Mouse (Mus musculus): ENCODE measurements around the gene Mgme1. TPM values are rescaled to one million over a fixed set of nuclear protein-coding genes. Genes with fewer than 3 reads are reported as not detected.

Mgme1 gene
- polyA plus RNA-seq (2017; shearing (Covaris generic)): 10 to 100 TPM in 2 of 3 experiments, 1 to 10 TPM in 1; 8.9 to 13.5 (median 10.4) TPM

DNA sequence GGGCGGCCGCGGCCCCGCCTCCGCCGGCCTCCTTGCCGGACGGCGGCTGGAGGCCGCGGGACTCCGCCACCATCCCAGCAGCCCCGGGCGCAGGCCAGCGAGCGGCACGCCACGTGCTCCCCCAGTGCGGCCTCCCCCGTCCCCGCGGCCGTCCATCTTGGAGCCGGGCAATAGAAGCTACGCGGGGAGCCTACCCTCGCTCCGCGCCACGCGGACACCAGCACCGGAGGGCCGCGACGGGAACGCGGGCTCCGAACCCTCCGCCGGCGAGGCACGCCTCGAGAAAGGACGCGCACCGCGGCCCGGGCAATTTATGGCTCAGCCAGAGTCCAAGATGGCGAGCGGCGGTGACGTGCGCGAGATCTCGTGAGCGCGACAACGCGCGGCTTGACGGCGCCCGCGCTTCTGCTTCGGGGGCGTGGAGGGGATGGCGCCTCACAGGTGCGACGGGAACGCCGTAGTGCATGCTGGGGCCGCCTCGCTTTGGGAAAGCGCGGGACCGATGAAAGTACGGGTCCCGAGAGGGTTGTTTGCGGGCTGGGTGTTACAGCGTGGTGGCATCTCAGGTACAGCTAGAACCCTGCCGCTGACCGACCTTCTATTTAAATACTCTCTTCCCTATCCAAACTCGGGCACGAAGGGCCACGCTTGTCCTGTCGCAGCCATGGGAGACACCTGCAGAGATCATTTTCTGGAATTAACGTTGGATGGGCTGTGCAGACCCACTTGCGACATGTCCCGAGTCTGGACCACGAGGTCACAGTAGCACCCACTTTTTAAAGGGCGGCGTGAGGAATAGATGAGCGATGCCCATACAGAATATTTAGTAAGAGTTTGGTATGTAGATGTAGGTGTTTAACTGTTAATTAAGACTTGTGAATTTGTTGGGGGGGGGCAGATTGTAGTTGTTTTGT is at the start of gene Mgme1, which contains the start of gene Snx5:
Gene Mgme1 (plus strand): TSS at position 157 of the 914 bp plus-strand sequence.
Gene Snx5 (minus strand): TSS at position 400 of the 914 bp plus-strand sequence.
- peak; percentile 86 for ATAC-seq

DNA sequence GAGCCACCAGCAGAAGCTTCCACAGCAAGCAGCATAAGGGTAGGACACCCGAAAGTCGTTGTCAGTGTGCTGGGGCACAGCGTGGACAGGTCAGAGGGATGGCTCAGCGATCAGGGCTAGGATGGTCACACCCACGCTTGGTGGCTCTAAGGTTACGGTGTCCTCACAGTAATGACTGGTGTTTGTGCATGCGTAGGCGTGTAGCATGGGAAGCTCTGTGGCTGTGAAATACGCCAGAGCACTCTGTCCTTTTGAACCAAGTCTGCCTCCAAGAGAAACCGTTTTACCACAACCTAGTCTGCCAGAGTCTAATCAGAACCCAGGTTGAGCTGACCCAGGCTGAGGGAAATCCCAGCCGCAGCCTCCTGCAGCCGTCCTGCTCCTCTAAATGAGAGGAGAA is 46.1 kb upstream of the Mgme1 start:
- peak; percentile 54 for ATAC-seq

- ATAC-seq: no peak
Observed at GRCm38 (mm10) chr2:144226906-144227586, 43.4 kb upstream of the Mgme1 start.

GRCm38 (mm10) chr2:144228521-144229346 is 41.7 kb upstream of the Mgme1 start:
- no peak for ATAC-seq

DNA sequence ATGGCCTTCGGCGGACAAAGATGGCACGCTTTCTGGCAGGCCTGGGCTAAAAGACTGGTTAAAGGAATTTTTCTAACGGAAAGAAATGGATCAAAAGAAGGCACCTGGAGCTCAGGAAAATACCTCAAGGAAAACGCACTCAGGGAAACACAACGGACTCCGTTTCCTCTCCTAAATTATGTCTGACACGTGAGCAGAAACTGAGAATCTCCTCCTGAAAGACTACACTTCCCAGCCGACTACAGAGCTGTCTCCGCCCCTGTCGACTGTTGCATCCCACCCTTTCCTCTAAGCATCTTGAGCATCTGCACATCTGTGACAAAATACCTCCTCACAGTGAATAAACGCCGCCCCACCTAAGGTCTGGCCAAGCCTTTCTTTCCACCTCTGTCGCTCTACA is 40.8 kb upstream of the Mgme1 start:
- ATAC-seq: no peak

DNA sequence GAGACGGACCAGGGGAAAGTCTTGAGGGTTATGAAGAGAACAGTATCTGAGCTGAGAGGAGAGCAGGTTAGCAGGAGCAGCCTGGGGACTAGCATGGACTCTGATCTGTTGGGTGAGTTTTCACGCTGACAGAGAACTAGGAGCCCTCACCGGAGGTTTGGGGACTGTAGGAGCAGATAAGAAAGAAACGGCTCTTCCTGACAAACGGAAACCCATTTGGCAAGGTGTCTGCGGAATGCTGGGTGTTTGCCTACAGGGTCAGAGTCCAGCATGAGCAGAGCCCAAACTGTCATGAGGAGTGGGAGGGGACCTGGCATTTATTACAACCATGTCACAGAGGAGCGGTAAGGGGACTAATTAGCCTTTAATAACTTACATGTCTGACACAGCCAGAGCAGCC is 40.0 kb upstream of the Mgme1 start:
- no peak for ATAC-seq

GRCm38 (mm10) chr2:144231115-144231514 is 39.3 kb upstream of the Mgme1 start:
- peak; percentile 74 for ATAC-seq

DNA sequence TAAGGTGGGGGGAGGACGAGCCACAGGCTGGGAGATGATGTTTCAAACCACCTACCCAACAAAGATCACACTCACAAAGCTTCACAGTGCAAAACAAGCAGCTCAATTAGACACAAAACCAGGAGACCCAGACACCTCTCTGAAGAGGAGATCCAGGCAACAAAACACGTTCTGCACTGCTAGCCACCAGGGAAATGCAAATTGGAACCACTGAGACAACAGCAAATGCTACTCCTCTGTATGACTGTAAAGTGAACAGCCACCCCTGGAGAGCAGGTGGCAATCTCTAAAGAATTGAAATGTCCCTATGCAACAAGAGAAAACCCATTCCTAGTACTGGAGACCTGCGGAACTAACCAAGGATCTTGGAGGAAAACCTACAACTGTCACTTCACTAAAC is 36.9 kb upstream of the Mgme1 start:
- ATAC-seq: no peak

DNA sequence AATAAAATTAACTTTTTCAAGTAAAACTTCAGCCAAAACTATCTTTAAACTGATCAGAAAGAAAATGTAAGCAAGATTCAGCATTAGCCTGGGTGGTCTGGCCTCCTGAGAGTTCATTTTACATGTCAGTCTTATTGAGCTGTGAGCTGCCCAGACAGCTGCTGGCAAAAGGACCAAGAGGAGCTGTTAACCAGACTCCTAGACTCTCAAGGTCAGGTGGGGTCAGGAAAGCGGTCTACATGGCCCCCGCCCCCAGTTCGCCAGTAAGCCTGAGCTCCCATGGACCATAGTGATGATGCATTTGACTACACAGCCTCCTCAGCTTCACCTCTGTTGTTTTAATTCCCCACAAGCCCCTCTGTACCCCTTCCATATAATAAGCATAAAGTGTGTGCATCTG is 34.7 kb upstream of the Mgme1 start:
- ATAC-seq: no peak

- ATAC-seq: no peak
Observed at GRCm38 (mm10) chr2:144236791-144237584, 33.5 kb upstream of the Mgme1 start.

DNA sequence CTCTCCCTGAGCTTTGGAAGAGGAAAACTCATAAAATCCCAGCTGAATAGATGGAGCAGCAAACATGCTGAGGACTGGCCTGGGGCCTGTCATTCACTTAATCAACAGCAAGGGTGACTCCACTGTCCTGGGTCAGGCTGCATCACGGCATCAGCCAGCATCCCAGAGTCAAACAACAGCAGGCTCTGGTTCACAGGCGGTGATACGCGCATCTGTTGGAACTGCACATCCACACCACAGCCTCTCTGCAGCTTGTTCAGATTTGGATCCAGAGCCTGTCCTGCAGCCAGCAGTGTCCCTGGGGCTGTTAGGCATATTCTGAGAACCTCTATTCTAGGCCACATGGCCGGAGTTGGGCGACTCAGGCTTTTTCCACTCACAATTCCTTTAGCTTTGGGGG is 32.1 kb upstream of the Mgme1 start:
- no peak for ATAC-seq

DNA sequence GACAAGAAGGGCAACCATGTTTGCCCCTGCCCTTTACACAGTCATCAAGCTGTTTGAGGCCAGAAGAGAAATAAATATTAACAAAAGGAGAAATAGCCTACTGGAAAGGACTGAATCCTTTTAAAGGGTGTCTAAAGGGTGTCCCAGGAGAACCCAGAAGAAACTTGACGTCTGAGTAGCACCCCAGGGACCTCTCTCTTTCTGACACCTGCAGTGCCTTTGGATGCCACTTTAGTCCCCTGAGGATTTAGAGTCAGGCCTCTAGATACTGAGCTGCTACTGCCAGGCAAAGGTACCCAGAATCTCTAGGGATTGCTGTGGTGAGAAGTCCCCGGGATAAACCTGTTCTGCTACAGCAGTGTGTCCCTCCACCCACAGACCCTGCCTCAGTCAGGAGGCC is 31.1 kb upstream of the Mgme1 start:
- no peak for ATAC-seq

DNA sequence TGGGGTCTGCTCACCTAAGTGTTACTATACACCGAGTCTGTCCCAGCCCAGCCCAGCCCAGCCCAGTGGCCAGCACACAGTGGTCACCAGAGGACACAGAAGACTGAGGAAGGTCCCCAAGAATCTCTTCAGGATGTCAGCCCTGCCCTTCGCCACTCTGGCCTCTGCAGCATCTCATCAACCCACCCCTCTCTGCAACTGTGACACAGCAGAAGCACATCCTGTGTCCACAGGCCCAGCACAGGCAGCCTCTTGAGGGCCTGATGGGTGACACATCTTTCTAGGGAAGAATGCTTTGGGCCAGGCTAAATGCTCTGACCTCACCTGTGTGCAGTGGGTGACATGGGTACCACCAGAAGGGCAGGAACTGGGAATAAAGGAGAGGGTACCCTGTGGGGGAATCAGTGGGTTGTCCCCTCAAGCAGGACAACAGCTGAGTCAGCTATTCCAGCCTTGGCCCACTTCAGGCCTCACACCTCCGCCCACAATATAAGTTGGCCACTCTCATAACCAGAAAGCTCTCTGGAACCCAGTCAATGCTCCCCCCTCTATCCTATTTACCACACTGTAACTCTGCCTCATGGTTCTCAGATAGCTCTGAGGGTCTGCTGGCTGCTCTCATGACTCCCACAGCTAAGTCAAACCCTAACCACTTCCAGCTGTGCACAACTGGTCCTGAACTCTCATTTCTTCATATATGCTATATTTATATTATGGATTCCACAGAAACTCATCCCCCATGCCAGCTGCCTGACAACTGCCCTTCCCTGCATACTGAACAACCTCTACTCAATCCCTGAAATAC is 30.2 kb upstream of the Mgme1 start:
- no peak for ATAC-seq

- no peak for ATAC-seq
Observed at GRCm38 (mm10) chr2:144245464-144245863, 25.0 kb upstream of the Mgme1 start.

DNA sequence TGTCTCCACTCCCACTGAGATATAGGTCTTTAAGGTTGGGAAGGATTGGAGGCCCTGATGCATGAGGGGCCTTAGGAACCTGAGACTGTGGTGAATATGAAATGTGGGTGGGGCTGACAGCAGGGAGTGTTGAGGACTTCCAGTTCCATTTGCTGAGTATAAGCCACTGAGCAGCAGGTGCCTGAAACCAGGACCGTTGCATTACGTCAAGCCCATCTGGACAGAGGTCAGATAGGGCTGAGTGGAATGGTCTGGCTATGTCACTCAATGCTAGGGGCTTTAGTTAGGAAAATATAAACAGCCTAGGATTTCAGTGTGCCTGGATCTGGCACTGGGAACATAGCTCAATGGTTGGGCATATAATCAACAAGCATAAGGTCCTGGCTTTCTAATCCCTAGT is 24.2 kb upstream of the Mgme1 start:
- no peak for ATAC-seq

- no peak for ATAC-seq
Observed at GRCm38 (mm10) chr2:144247337-144247978, 23.0 kb upstream of the Mgme1 start.

GRCm38 (mm10) chr2:144248613-144249376 is 21.7 kb upstream of the Mgme1 start:
- ATAC-seq: no peak

- no peak for ATAC-seq
Observed at GRCm38 (mm10) chr2:144250111-144250510, 20.4 kb upstream of the Mgme1 start.

DNA sequence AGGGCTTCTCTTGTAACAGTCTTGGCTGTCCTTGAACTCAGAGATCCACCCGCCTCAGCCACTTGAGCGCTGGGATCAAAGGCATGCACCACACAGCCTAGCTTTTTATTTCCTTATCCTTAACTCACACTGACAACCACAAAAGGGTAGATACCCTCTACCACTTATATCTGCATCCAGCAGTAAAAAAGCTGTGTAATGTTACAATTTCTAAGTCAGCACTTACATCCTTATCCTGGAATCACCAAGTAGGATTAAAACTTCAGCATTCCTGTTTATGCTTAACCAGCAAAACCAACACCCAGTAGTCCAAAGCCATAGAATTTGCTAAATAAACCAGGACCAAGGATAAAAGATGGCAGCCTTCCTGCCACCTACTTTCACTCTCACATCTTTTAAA is 7.6 kb upstream of the Mgme1 start:
- ATAC-seq: no peak

Measured in inflammation-experienced regulatory T-cells, adult 6 months (primary cell).